Mouse (Mus musculus) neutrophil, adult 65 days (primary cell): Measurements from ENCODE around the gene Galnt3. TPM values are rescaled to one million over a fixed set of nuclear protein-coding genes. Genes with fewer than 3 reads are reported as not detected.

Experiments
- total RNA-seq: library from RNA; stranded (reverse); gene quantifications from 2 replicates; pipeline ENCODE4 v1.2.4, GENCODE M21; 2023

Gene Galnt3
- total RNA-seq: 11.0 and 11.8 TPM in 2 replicates

DNA sequence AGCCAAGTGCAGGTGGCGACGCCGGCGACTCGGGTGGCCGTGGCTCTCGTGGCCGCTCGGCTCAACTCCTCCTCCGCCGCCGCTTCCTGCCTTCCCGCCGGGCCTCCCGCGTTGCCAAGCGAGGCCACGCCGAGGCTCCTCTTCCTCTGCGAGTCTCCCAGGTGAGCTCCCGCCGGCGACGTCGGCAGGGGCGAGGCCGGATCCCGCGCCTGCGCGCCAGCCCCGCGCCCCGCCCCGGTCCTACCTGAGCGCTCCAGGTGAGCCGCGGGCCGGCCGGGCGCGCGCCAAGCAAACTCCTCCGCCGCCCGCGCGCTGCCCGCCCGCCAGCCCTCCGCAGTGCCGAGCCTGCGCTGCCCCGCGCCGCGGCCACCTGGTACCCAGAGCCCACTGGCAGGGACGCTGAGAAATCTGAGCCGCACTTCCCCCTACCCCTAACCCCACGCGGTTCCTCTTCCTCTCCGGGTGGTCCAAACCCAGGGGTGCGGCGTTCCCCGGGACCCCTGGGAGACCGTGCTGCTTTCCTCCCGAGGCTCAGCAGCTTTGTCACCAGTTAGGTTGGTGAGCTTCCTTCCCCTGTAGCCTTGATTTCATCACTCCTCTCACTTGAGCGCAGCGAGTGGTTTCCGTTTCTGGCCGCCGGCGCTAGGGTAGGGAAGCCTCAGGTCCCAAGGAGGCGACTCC, at the start of gene Galnt3:
Gene Galnt3, minus strand, starts transcription at position 404 of the 681 bp plus-strand sequence.

Other genes starting within 250 kb of the Galnt3 start
- 0.61 and 0.63 TPM in 2 replicates for gene Ttc21b, start 131.6 kb upstream of the Galnt3 start, total RNA-seq